Mouse (Mus musculus) MEL-GATA-1-ER (cell line): ENCODE measurements at regions not wholly inside any gene's neighbourhood (a gene's known extent, or its start where the extent isn't known, plus 50 kb on each side); places are given as distances from the start of the nearest gene placed in this dataset.
A peak's percentile ranks its signal among the peaks of the same experiment; 100 is the strongest.

Experiments used
- DNase-seq: peaks from one replicate; pipeline ENCODE4 v3.0.0-alpha.2; 2012; ENCODE audit warnings: low read depth; ENCODE audit errors: extremely low read depth

- DNase-seq: peak; percentile 40
Observed at GRCm38 (mm10) chr10:23492971-23493370, 142.4 kb upstream of the Eya4 start.

GRCm38 (mm10) chr10:23488996-23489395 is 138.4 kb upstream of the Eya4 start:
- no peak for DNase-seq

GRCm38 (mm10) chr10:23480474-23480873 is 129.9 kb upstream of the Eya4 start:
- DNase-seq: no peak

- no peak for DNase-seq
Observed at GRCm38 (mm10) chr10:23478902-23479301, 128.3 kb upstream of the Eya4 start.

GRCm38 (mm10) chr10:23477104-23477503 is 126.5 kb upstream of the Eya4 start:
- no peak for DNase-seq

- no peak for DNase-seq
Observed at GRCm38 (mm10) chr10:23450997-23451396, 100.4 kb upstream of the Eya4 start.

- no peak for DNase-seq
Observed at GRCm38 (mm10) chr10:23450647-23450979, 100.0 kb upstream of the Eya4 start.

GRCm38 (mm10) chr10:23449860-23450646 is 99.5 kb upstream of the Eya4 start:
- no peak for DNase-seq

GRCm38 (mm10) chr10:23448976-23449859 is 98.6 kb upstream of the Eya4 start:
- DNase-seq: no peak

GRCm38 (mm10) chr10:23430376-23430775 is 79.8 kb upstream of the Eya4 start:
- no peak for DNase-seq

GRCm38 (mm10) chr10:23413794-23414518 is 63.4 kb upstream of the Eya4 start:
- no peak for DNase-seq

GRCm38 (mm10) chr10:23403351-23403938 is 52.9 kb upstream of the Eya4 start:
- DNase-seq: no peak
